Mouse (Mus musculus) neural tube, embryonic 12.5 days (tissue): ENCODE measurements around the gene Hoxc5. TPM values are rescaled to one million over a fixed set of nuclear protein-coding genes. Genes with fewer than 3 reads are reported as not detected.
A peak's percentile ranks its signal among the peaks of the same experiment; 100 is the strongest.

Source experiments
- ATAC-seq: fragments of 200-750 bp; cut with Nextera tagmentation; 2 replicates; pipeline ENCODE4 v1.8.0; 2017; ENCODE audit warnings: low read depth, mild to moderate bottlenecking, moderate TSS enrichment, moderate library complexity; ENCODE audit not compliant: low FRiP score
- H3K27ac ChIP-seq: fragments of 300-500 bp; sonication (generic); 2 replicates; pipeline ENCODE4 v1.5.1; 2016
- H3K27me3 ChIP-seq: fragments of 300-500 bp; sonication (generic); replicated peaks from 2 replicates; pipeline ENCODE4 v1.6.1; 2016; ENCODE audit warnings: mild to moderate bottlenecking
- H3K36me3 ChIP-seq: fragments of 300-500 bp; sonication (generic); 2 replicates; pipeline ENCODE4 v1.6.1; 2016; ENCODE audit warnings: mild to moderate bottlenecking
- H3K4me1 ChIP-seq: fragments of 300-500 bp; sonication (generic); 2 replicates; pipeline ENCODE4 v1.6.1; 2016
- H3K4me2 ChIP-seq: fragments of 300-500 bp; sonication (generic); replicated peaks from 2 replicates; pipeline ENCODE4 v1.6.1; 2016; ENCODE audit warnings: mild to moderate bottlenecking
- H3K4me3 ChIP-seq: fragments of 300-500 bp; sonication (generic); 2 replicates; pipeline ENCODE4 v1.5.1; 2016
- H3K9ac ChIP-seq: fragments of 300-500 bp; sonication (generic); 2 replicates; pipeline ENCODE4 v1.6.1; 2016; ENCODE audit warnings: mild to moderate bottlenecking
- H3K9me3 ChIP-seq: fragments of 300-500 bp; sonication (generic); 2 replicates; pipeline ENCODE4 v1.6.1; 2016; ENCODE audit warnings: mild to moderate bottlenecking
- WGBS: fragments of 180-500 bp; shearing (Covaris S2); methylation state at CpG from one replicate; pipeline ENCODE4 v1.1.7; 2016; 5-methylcytosine and 5-hydroxymethylcytosine counted together
- microRNA counts: library from miRNA; unstranded; fragments of <30 nt; microRNA quantifications from one replicate; lab custom pipeline; 2017
- microRNA-seq: library from miRNA; unstranded; fragments of <30 nt; microRNA quantifications from one replicate; pipeline ENCODE4, GENCODE M21; 2017
- polyA plus RNA-seq: library from polyadenylated mRNA; unstranded; fragments of >200 nt; fragmentation: Nextera tagmentation; extraction: Ambion mirVana; gene quantifications from 2 replicates; pipeline ENCODE4 v1.2.1, GENCODE M21; 2016

The Hoxc5 gene
- polyA plus RNA-seq, 1 experiment from 2014 or later: 32.1 TPM

- ATAC-seq: no peak
- peaks cover 82% of the 10 kb centered on the region for H3K4me1 ChIP-seq
- no peaks in the 10 kb centered on the region for H3K27me3 ChIP-seq
Measured at GRCm38 (mm10) chr15:103061988-103062387, 94.7 kb downstream of the Hoxc5 start.

GRCm38 (mm10) chr15:103065642-103066041 is 98.4 kb downstream of the Hoxc5 start:
- H3K27me3 ChIP-seq: no peaks in the 10 kb centered on the region
- peaks cover 86% of the 10 kb centered on the region for H3K4me1 ChIP-seq
- WGBS: 9% methylated on average over 7 of the region's 7 CpGs
- H3K27ac ChIP-seq: peak overlapping the region; percentile 67
- ATAC-seq: peak; percentile 51
- no peak overlapping the region for H3K9ac ChIP-seq
- no peaks in the 10 kb centered on the region for H3K9me3 ChIP-seq
- H3K36me3 ChIP-seq: no peaks in the 10 kb centered on the region
- peak overlapping the region; percentile 36 for H3K4me2 ChIP-seq
- H3K4me3 ChIP-seq: no peak overlapping the region

More at GRCm38 (mm10) chr15:103061988-103062387, 94.7 kb downstream of the Hoxc5 start:
- no peak overlapping the region for H3K9ac ChIP-seq
- no peaks in the 10 kb centered on the region for H3K36me3 ChIP-seq
- no peak overlapping the region for H3K4me3 ChIP-seq
- H3K27ac ChIP-seq: peak overlapping the region; percentile 71
- peak overlapping the region; percentile 73 for H3K4me2 ChIP-seq
- WGBS: 0% methylated on average over 2 of the region's 2 CpGs
- H3K9me3 ChIP-seq: no peaks in the 10 kb centered on the region

MicroRNAs within 50 kb of the gene (microRNA counts, 519-probe panel; counts per million panel counts)
- microRNA mmu-miR-615-3p (lab: Ali Mortazavi, UCI) (4,312 counts per million, percentile 78 among the panel's probes with 10 or more counts), microRNA mmu-miR-615-5p (lab: Ali Mortazavi, UCI) (342 counts per million, percentile 67 among the panel's probes with 10 or more counts)

Small RNAs within 50 kb of the gene (microRNA-seq; reads per million reads assigned to microRNA genes)
- gene Mir196a-2 (1,976 reads per million, percentile 84 among the genes with 10 or more reads in this experiment), gene Mir615 (18,044 reads per million, percentile 97 among the genes with 10 or more reads in this experiment)

Other genes with a start within 250 kb of the Hoxc5 start
- gene Calcoco1, start 245.3 kb upstream of the Hoxc5 start, polyA plus RNA-seq: 39.1 and 47.3 TPM in 2 replicates
- 6.5 and 17.7 TPM in 2 replicates for gene Hoxc13, start 46.3 kb upstream of the Hoxc5 start, polyA plus RNA-seq
- 8.1 and 14.2 TPM in 2 replicates for gene Hoxc12, start 30.7 kb upstream of the Hoxc5 start, polyA plus RNA-seq
- 4.3 and 5.7 TPM in 2 replicates for gene Hoxc11, start 13.0 kb upstream of the Hoxc5 start, polyA plus RNA-seq
- 62.1 and 77.3 TPM in 2 replicates for gene Hoxc10, start 647 bp upstream of the Hoxc5 start, polyA plus RNA-seq
- gene Hoxc9, start 9.0 kb downstream of the Hoxc5 start, polyA plus RNA-seq: 45.2 and 47.4 TPM in 2 replicates
- 44.5 and 65.6 TPM in 2 replicates for gene Hoxc8, start 23.2 kb downstream of the Hoxc5 start, polyA plus RNA-seq
- gene Hoxc6, start 30.8 kb downstream of the Hoxc5 start, polyA plus RNA-seq: 68.8 and 77.1 TPM in 2 replicates
- gene Hoxc4, start 51.5 kb downstream of the Hoxc5 start, polyA plus RNA-seq: 69.5 and 77.4 TPM in 2 replicates
- gene Smug1, start 199.6 kb downstream of the Hoxc5 start, polyA plus RNA-seq: 66.6 and 68.0 TPM in 2 replicates